Mouse (Mus musculus): ENCODE results near the gene Opn4. TPM values are rescaled to one million over a fixed set of nuclear protein-coding genes. Genes with fewer than 3 reads are reported as not detected.
A peak's percentile ranks its signal among the peaks of the same experiment; 100 is the strongest.

The Opn4 gene
- polyA plus RNA-seq, 1 experiment from 2014 or later = not detected

- 90% methylated on average over 5 of the region's 5 CpGs for WGBS
- no peak overlapping the region for H3K4me2 ChIP-seq (ENCODE audit: low read depth, low read length)
- no peaks in the 10 kb centered on the region; the same call in 1 of the 2 replicates for H3K27me3 ChIP-seq (ENCODE audit: control insufficient read depth, insufficient read depth, low read length)
- H3K9me3 ChIP-seq (replicated peaks; ENCODE audit: control insufficient read depth, low read length) = no peaks in the 10 kb centered on the region
- H3K9ac ChIP-seq (replicated peaks; ENCODE audit: low read length) = no peak overlapping the region
- H3K27ac ChIP-seq (replicated peaks; ENCODE audit: low read depth, low read length) = no peak overlapping the region
- H3K36me3 ChIP-seq (replicated peaks; ENCODE audit: control insufficient read depth, insufficient read depth, low read depth, low read length) = no peaks in the 10 kb centered on the region
- no peak overlapping the region for H3K4me3 ChIP-seq (ENCODE audit: low read depth, low read length)
- ATAC-seq (replicated peaks; ENCODE audit: insufficient number of reproducible peaks, low FRiP score, low TSS enrichment, low read depth) (no peak), DNase-seq (ENCODE audit: low spot score) (no peak)
- no peaks in the 10 kb centered on the region for H3K4me1 ChIP-seq (ENCODE audit: control insufficient read depth, insufficient read depth, low read length)
Measured at GRCm38 (mm10) chr14:34552226-34552625, 47.7 kb downstream of the Opn4 start.

- under 1% methylated on average over 53 of the region's 55 CpGs for WGBS
- peak; percentile 95 for ATAC-seq (replicated peaks; ENCODE audit: insufficient number of reproducible peaks, low FRiP score, low TSS enrichment, low read depth)
- H3K9me3 ChIP-seq (replicated peaks; ENCODE audit: control insufficient read depth, low read length) = no peaks in the 10 kb centered on the region
- no peaks in the 10 kb centered on the region for H3K4me1 ChIP-seq (ENCODE audit: control insufficient read depth, insufficient read depth, low read length)
- H3K9ac ChIP-seq (replicated peaks; ENCODE audit: low read length) = peak overlapping the region; percentile 73
- peak overlapping the region; percentile 95 for H3K4me2 ChIP-seq (ENCODE audit: low read depth, low read length)
- H3K27me3 ChIP-seq (ENCODE audit: control insufficient read depth, insufficient read depth, low read length) = no peaks in the 10 kb centered on the region; the same call in 1 of the 2 replicates
- H3K27ac ChIP-seq (replicated peaks; ENCODE audit: low read depth, low read length) = peak overlapping the region; percentile 37; the same call in 1 of the 2 replicates
- peak; percentile 93 for DNase-seq (ENCODE audit: low spot score)
- no peaks in the 10 kb centered on the region for H3K36me3 ChIP-seq (replicated peaks; ENCODE audit: control insufficient read depth, insufficient read depth, low read depth, low read length)
- H3K4me3 ChIP-seq (ENCODE audit: low read depth, low read length) = peak overlapping the region; percentile 79
Measured at GRCm38 (mm10) chr14:34549004-34549671, 50.8 kb downstream of the Opn4 start.

GRCm38 (mm10) chr14:34548391-34549001 is 51.4 kb downstream of the Opn4 start:
- no peaks in the 10 kb centered on the region for H3K36me3 ChIP-seq (replicated peaks; ENCODE audit: control insufficient read depth, insufficient read depth, low read depth, low read length)
- H3K4me2 ChIP-seq (ENCODE audit: low read depth, low read length) = peak overlapping the region; percentile 95
- no peaks in the 10 kb centered on the region for H3K9me3 ChIP-seq (replicated peaks; ENCODE audit: control insufficient read depth, low read length)
- ATAC-seq (replicated peaks; ENCODE audit: insufficient number of reproducible peaks, low FRiP score, low TSS enrichment, low read depth) = peak; percentile 51
- H3K27ac ChIP-seq (replicated peaks; ENCODE audit: low read depth, low read length) = no peak overlapping the region
- no peaks in the 10 kb centered on the region; the same call in 1 of the 2 replicates for H3K27me3 ChIP-seq (ENCODE audit: control insufficient read depth, insufficient read depth, low read length)
- H3K4me3 ChIP-seq (ENCODE audit: low read depth, low read length) = peak overlapping the region; percentile 79
- no peaks in the 10 kb centered on the region for H3K4me1 ChIP-seq (ENCODE audit: control insufficient read depth, insufficient read depth, low read length)
- DNase-seq (ENCODE audit: low spot score) = peak; percentile 72
- H3K9ac ChIP-seq (replicated peaks; ENCODE audit: low read length) = peak overlapping the region; percentile 73
- under 1% methylated on average over 27 of the region's 27 CpGs for WGBS

- DNase-seq (ENCODE audit: low spot score) (no peak), ATAC-seq (replicated peaks; ENCODE audit: insufficient number of reproducible peaks, low FRiP score, low TSS enrichment, low read depth) (no peak)
- no peak overlapping the region for H3K9ac ChIP-seq (replicated peaks; ENCODE audit: low read length)
- H3K4me3 ChIP-seq (ENCODE audit: low read depth, low read length) = no peak overlapping the region
- no peak overlapping the region for H3K27ac ChIP-seq (replicated peaks; ENCODE audit: low read depth, low read length)
- H3K4me1 ChIP-seq (ENCODE audit: control insufficient read depth, insufficient read depth, low read length) = no peaks in the 10 kb centered on the region
- no peaks in the 10 kb centered on the region for H3K36me3 ChIP-seq (replicated peaks; ENCODE audit: control insufficient read depth, insufficient read depth, low read depth, low read length)
- WGBS = 78% methylated on average over 2 of the region's 2 CpGs
- no peak overlapping the region for H3K4me2 ChIP-seq (ENCODE audit: low read depth, low read length)
- no peaks in the 10 kb centered on the region; the same call in 1 of the 2 replicates for H3K27me3 ChIP-seq (ENCODE audit: control insufficient read depth, insufficient read depth, low read length)
- H3K9me3 ChIP-seq (replicated peaks; ENCODE audit: control insufficient read depth, low read length) = no peaks in the 10 kb centered on the region
Measured at GRCm38 (mm10) chr14:34544545-34544944, 55.4 kb downstream of the Opn4 start.

GRCm38 (mm10) chr14:34544001-34544400 is 55.9 kb downstream of the Opn4 start:
- no peak for ATAC-seq (replicated peaks; ENCODE audit: insufficient number of reproducible peaks, low FRiP score, low TSS enrichment, low read depth)
- H3K36me3 ChIP-seq (replicated peaks; ENCODE audit: control insufficient read depth, insufficient read depth, low read depth, low read length) = no peaks in the 10 kb centered on the region
- 82% methylated on average over 6 of the region's 6 CpGs for WGBS
- H3K9me3 ChIP-seq (replicated peaks; ENCODE audit: control insufficient read depth, low read length) = no peaks in the 10 kb centered on the region
- no peak for DNase-seq (ENCODE audit: low spot score)
- no peaks in the 10 kb centered on the region; the same call in 1 of the 2 replicates for H3K27me3 ChIP-seq (ENCODE audit: control insufficient read depth, insufficient read depth, low read length)
- no peak overlapping the region for H3K9ac ChIP-seq (replicated peaks; ENCODE audit: low read length)
- H3K4me1 ChIP-seq (ENCODE audit: control insufficient read depth, insufficient read depth, low read length) = no peaks in the 10 kb centered on the region
- no peak overlapping the region for H3K27ac ChIP-seq (replicated peaks; ENCODE audit: low read depth, low read length)
- H3K4me2 ChIP-seq (ENCODE audit: low read depth, low read length) = no peak overlapping the region
- H3K4me3 ChIP-seq (ENCODE audit: low read depth, low read length) = no peak overlapping the region

- Histone ChIP-seq H3K27me3 (ENCODE audit: control insufficient read depth, insufficient read depth, low read length) (no peaks in the 10 kb centered on the region; the same call in 1 of the 2 replicates), H3K27ac (replicated peaks; ENCODE audit: low read depth, low read length) (no peak overlapping the region), H3K36me3 (replicated peaks; ENCODE audit: control insufficient read depth, insufficient read depth, low read depth, low read length) (no peaks in the 10 kb centered on the region), H3K9ac (replicated peaks; ENCODE audit: low read length) (no peak overlapping the region), H3K4me1 (ENCODE audit: control insufficient read depth, insufficient read depth, low read length) (no peaks in the 10 kb centered on the region), H3K4me2 (ENCODE audit: low read depth, low read length) (no peak overlapping the region), H3K9me3 (replicated peaks; ENCODE audit: control insufficient read depth, low read length) (no peaks in the 10 kb centered on the region), H3K4me3 (ENCODE audit: low read depth, low read length) (no peak overlapping the region)
- DNase-seq (ENCODE audit: low spot score) = no peak
- 74% methylated on average over 6 of the region's 6 CpGs for WGBS
- no peak for ATAC-seq (replicated peaks; ENCODE audit: insufficient number of reproducible peaks, low FRiP score, low TSS enrichment, low read depth)
Measured at GRCm38 (mm10) chr14:34543596-34543995, 56.3 kb downstream of the Opn4 start.

GRCm38 (mm10) chr14:34541896-34542295 is 58.0 kb downstream of the Opn4 start:
- no peak for ATAC-seq (replicated peaks; ENCODE audit: insufficient number of reproducible peaks, low FRiP score, low TSS enrichment, low read depth)
- H3K4me3 ChIP-seq (ENCODE audit: low read depth, low read length) = no peak overlapping the region
- no peak overlapping the region for H3K27ac ChIP-seq (replicated peaks; ENCODE audit: low read depth, low read length)

GRCm38 (mm10) chr14:34540685-34541162 is 59.2 kb downstream of the Opn4 start:
- DNase-seq (ENCODE audit: low spot score) (peak; percentile 13), ATAC-seq (replicated peaks; ENCODE audit: insufficient number of reproducible peaks, low FRiP score, low TSS enrichment, low read depth) (no peak)
- 0 out of 2 replicates have a peak overlapping the region, but pooled peaks have one; percentile 34 for H3K9ac ChIP-seq (replicated peaks; ENCODE audit: low read length)
- no peak overlapping the region for H3K4me2 ChIP-seq (ENCODE audit: low read depth, low read length)
- H3K9me3 ChIP-seq (replicated peaks; ENCODE audit: control insufficient read depth, low read length) = no peaks in the 10 kb centered on the region
- no peak overlapping the region for H3K4me3 ChIP-seq (ENCODE audit: low read depth, low read length)
- no peak overlapping the region for H3K27ac ChIP-seq (replicated peaks; ENCODE audit: low read depth, low read length)
- H3K27me3 ChIP-seq (ENCODE audit: control insufficient read depth, insufficient read depth, low read length) = no peaks in the 10 kb centered on the region; the same call in 1 of the 2 replicates
- no peaks in the 10 kb centered on the region for H3K4me1 ChIP-seq (ENCODE audit: control insufficient read depth, insufficient read depth, low read length)
- no peaks in the 10 kb centered on the region for H3K36me3 ChIP-seq (replicated peaks; ENCODE audit: control insufficient read depth, insufficient read depth, low read depth, low read length)
- WGBS = 15% methylated on average over 17 of the region's 17 CpGs

More at GRCm38 (mm10) chr14:34541896-34542295, 58.0 kb downstream of the Opn4 start:
- no peaks in the 10 kb centered on the region for H3K9me3 ChIP-seq (replicated peaks; ENCODE audit: control insufficient read depth, low read length)
- H3K4me1 ChIP-seq (ENCODE audit: control insufficient read depth, insufficient read depth, low read length) = no peaks in the 10 kb centered on the region
- no peak for DNase-seq (ENCODE audit: low spot score)
- no peaks in the 10 kb centered on the region; the same call in 1 of the 2 replicates for H3K27me3 ChIP-seq (ENCODE audit: control insufficient read depth, insufficient read depth, low read length)
- no peaks in the 10 kb centered on the region for H3K36me3 ChIP-seq (replicated peaks; ENCODE audit: control insufficient read depth, insufficient read depth, low read depth, low read length)
- 94% methylated on average over 5 of the region's 5 CpGs for WGBS
- no peak overlapping the region for H3K9ac ChIP-seq (replicated peaks; ENCODE audit: low read length)
- no peak overlapping the region for H3K4me2 ChIP-seq (ENCODE audit: low read depth, low read length)
